Mouse (Mus musculus) heart, postnatal 14 days (tissue): Measurements from ENCODE around the gene Exoc4. TPM values are rescaled to one million over a fixed set of nuclear protein-coding genes. Genes with fewer than 3 reads are reported as not detected.

Experiments used
- DNase-seq, 2 experiments: peaks; one replicate each; pipeline ENCODE4 v3.0.0; 2021 to 2022
- intact Hi-C: fragments of 180-260 bp; cut with DNase I; formaldehyde crosslinking; loops from one replicate; pipeline ENCODE4 v1.15.1; 2025
- total RNA-seq, 2 experiments: library from RNA; stranded (reverse); gene quantifications; 2 replicates each; pipeline ENCODE4 v1.2.3; 2021

Exoc4 gene
- total RNA-seq, 2 experiments from 2014 or later = 41.7 to 41.8 TPM

DNA sequence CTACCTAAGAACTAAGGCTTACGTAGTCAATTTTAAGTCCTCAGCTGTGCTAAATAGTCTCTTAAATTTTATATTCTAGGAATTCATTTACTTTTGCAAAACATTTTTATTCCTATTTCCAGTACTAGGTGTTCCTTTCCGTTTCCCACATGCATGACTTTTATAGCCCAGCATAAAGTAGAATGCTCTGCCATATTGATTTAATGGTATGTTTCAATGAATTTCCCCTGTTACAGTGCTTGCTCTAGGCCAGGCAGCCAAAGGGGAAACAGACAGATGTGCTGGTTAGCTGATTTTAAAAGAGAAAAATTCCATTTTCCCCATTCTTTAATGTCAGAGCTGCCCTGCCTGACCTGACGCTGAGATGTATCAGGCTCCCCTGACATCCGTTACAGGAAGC, 359.6 kb downstream of the Exoc4 start:
- no peak for DNase-seq

GRCm38 (mm10) chr6:33613978-33614377, 365.1 kb downstream of the Exoc4 start:
- intact Hi-C loops = no loop called here
- no peak for DNase-seq

More for the DNA sequence above, 359.6 kb downstream of the Exoc4 start:
- intact Hi-C loops = no loop called here

DNA sequence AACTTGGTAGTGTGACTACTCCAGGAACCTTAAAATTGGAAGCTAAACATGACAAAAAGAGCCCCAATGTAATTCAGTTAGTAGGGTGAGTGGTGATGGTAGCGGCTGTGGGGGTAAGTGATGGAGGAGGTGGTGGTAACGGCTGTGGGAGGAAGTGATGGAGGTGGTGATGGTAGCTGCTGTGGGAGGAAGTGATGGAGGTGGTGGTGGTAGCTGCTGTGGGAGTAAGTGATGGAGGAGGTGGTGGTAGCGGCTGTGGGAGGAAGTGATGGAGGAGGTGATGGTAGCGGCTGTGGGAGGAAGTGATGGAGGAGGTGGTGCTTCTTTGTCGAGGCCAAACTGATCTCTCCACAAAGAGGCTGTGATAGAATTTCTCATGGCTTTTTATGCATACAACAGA, 369.7 kb downstream of the Exoc4 start:
- DNase-seq = no peak
- intact Hi-C loops = no loop called here

DNA sequence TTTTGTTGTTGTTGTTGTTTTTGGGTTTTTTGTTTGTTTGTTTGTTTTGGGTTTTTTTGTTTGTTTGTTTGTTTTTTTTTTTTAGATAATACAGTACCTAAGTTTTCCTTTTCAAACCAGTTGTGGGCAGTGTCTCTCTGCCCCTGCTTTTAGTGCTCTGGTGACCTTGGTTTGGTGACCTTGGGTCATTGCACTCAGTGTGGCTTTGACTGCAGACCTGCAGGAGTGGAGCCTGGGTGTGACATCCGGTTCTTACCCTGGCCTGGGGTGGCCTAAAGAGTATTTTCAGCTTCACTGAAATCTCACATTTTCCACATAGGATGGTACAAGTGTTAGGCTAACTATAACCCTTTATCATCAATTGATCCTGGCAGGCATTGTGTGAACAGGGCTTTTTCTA, 371.8 kb downstream of the Exoc4 start:
- intact Hi-C loops = no loop called here

DNA sequence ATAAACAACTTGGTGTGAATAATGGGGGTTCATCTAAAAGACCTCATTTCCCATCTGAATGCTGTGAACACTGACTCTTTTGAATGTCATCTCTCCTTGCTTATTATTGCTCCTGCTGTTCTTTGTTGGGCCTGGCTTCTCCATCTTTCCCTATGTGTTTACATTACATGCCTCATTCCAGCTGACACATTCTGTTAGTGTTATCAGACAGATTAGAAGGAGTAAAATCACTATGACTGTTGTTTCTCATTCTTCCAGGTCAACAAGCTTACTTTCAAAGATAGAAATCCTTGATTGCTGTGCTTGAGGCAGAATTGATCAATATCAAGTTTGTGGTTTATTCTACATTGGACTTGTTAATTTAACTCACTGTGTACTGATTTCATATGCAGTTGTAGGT, 377.0 kb downstream of the Exoc4 start:
- no peak for DNase-seq
- intact Hi-C loops = no loop called here

More for the DNA sequence above, 371.8 kb downstream of the Exoc4 start:
- DNase-seq = no peak

DNA sequence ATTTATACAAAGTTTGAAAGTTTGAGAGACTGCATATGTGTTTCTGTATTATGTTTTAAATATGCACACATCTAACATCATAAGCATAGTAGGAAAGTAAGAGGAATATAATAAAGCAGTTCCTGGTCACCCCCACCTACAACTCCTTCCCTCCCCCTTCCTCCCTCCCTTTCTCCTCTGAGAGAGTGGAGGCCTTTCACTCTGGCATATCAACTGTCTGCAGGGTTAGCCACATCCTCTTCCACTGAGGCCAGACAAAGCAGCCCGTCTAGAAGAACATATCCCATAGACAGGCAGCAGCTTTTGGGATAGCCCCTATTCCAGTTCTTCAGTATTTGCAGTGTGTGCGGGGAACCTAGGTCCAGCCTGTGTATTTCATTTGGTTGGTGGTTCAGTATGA, 382.2 kb downstream of the Exoc4 start:
- intact Hi-C loops = no loop called here
- no peak for DNase-seq

DNA sequence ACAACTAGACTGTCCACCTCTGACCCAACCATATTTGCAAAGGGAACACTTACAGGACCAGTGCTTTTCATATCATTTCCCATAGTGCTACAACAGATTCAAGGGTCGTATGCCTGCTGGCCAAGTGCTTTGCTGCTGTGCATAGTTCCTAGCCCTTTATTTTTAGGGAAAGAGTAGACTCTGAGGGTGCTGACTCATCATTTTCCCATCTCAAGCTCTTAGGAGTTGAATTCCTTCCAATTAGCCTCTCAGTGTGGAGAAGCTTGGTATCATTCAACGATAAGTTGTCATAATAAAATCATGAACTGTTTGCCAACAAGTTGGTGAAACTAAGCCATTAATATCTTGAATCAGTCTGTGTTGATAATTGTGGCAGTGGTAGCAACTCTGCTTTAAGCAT, 388.3 kb downstream of the Exoc4 start:
- DNase-seq = no peak
- intact Hi-C loops = no loop called here

DNA sequence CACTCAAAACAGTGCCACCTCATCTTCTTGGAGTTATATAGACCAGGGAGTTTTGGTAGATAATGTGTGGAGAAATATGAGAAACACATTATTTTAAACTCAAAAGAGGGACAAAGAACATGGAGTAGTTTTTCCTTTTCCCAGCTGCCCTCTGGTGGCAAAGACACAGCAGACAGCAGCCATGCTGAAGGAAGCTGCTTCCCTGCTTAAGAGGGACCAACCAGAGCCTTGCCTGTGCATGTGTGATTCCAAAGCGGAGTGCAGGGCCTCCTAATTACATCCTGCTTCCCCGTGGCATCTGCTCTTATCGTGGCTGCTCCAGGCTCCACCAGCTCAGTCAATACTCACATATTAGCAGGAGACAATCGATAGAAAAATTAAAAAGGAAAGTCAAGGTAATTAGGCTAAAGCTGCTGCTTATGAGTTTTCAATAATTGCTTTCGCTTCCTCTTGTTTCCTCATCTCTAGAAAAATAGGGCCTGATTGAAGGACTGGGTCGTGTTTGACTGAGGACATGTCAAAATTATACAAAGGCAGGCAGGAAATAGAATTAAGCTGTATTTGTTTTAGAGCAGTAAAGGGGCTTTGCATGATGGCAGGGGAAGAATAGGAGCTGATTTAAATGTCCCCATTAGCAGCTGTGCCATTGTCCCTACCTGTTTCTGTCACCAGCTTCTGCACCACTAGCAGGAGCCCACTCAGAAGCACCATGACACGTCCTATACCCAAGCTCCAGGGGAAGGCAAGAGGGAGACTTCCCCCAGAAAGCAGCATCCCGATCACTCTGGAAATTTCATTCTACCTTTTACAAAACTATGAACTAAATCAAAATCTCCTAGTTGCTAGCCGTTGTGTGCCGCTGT, 433.1 kb downstream of the Exoc4 start:
- intact Hi-C loops = no loop called here

GRCm38 (mm10) chr6:33683533-33683932, 434.6 kb downstream of the Exoc4 start:
- intact Hi-C loops = no loop called here
- DNase-seq = no peak

More for the DNA sequence above, 433.1 kb downstream of the Exoc4 start:
- peak; percentile 8 to 32 for DNase-seq

DNA sequence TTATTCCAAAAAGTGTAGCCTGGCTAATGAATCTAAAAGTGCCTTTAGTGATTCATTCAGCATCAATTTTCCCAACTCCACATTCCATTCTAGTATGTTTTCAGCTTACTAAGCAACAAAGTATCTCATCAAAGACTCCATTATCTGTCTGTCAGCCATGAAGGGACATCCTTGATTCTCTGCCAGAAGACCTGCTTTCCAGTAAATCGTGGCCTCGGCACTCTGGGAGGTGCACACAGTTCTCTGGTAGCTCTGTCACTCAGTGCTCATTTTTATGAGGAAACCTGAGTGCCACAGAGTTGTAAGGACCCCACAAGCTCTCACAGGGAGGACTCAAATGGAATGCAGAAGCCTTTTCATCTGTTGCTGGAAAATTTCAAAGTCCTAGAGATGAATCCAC, 436.4 kb downstream of the Exoc4 start:
- intact Hi-C loops = no loop called here
- no peak for DNase-seq

DNA sequence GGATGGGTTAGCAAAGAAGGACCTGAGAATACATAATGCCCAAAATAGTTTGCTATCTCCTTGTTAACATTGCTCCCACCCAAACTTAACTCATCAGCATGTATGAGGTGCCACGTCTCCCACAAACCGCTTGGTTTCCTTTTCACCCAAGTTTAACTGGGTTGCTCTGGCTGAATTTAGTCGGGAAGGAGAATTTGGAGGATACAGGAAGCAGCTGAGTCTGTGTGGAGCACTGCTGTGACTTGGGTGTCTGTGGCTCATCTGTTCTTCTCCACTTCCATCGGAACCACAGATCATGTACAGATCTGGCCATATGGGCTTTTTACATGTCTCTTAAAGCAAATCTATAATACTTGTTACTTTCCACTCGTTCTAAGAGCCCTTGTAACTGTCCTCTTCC, 441.7 kb downstream of the Exoc4 start:
- DNase-seq = no peak
- intact Hi-C loops = no loop called here

GRCm38 (mm10) chr6:33696976-33697375, 448.1 kb downstream of the Exoc4 start:
- no peak for DNase-seq
- intact Hi-C loops = no loop called here

- no peak for DNase-seq
- intact Hi-C loops = no loop called here
Observed at GRCm38 (mm10) chr6:33708907-33709306, 460.0 kb downstream of the Exoc4 start.

DNA sequence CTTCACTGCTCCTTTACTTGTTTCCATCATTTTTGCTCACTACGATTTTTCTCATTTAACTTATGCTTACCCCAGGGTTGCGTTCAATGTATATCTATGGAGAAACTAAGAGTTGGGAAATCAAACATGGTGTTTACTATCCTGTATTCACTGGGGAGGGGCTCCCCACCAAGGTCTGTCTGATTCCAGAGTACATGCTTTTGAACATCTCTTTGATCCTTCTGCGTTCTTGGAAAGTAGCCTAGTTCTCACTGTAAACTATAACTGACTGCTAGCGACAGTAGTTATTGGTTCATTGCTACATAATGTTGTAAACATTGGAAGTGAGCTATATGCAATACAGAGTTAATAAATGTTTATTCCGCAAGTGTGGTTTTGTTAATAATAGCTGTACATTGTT, 460.5 kb downstream of the Exoc4 start:
- intact Hi-C loops = no loop called here
- DNase-seq = no peak

DNA sequence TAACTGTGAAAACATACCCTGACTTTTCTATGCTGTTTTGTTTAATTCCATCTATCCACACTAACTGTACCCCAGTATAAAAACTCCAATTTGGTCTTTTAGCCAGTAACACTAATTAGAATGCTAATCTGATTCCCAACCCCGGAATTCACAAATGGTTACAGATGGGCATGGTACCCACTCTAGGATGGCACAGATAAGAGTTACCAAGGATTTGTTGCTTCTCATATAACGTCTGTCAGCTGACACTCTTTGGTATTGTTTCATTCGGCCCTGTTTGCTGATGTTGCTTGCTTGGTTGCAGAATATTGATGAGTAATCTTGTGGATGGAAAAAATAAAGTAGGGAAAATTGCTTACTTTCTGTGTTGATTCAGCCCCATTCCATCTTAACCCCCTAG, 462.9 kb downstream of the Exoc4 start:
- intact Hi-C loops = no loop called here
- no peak for DNase-seq

DNA sequence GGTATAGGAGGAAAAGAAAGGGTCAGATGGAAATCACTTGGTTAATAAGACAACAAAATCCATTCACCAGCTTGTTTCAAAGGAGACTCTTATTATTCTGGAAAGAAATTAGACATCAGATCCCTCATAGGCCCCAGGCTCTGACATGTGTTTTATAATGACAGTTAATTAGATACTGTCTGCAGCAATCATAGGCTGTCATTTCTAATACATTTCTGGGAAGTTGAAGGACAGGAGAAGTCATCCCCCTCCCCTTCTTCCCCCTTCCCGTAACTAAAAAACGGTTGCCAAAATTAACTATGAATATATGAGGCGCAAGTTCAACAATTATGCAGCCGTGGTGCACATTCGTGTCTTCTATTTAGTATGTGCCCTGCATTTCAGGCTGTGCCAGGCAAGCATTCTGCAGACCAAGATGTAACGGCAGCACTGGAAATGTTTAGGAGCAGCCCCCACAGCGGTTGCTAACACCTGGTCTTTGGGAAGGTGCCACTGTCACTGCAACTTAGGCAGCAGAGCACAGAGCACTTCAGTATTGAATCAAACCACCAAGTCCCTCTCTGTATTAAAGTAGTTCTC, 463.7 kb downstream of the Exoc4 start:
- intact Hi-C loops = no loop called here
- DNase-seq = no peak

DNA sequence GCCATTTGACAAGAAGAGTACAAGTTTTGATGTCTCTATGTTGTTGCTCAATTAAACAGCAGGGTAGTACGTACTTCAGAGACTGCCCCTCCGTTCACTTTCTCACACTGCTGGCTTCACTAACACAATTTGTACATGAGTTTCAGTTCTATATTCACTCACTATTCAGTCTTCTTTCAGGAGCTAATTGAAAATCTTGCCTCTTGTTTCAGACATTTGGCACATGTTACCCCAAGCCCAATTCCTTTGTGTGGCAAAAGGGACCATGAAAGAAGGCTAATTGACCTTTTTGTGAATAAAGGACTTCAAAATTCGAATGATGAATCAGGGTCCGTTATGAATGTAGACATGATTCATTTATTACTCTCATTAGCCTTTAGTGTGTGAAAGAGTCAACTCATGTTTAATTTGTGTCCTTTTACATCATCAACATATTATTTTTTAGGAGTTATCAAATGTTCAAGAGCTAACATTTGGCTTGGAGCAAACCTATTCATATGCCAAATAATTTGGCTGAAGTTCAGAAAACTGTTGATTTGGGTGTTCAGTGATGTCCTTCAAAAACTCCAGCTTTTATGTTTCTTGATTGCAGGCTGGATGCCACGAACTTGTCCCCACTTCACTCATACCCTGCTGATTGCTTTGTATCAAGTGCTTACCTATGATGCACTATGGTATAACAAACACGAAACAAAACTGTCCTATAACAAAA, 467.5 kb downstream of the Exoc4 start:
- DNase-seq = no peak
- intact Hi-C loops = no loop called here

GRCm38 (mm10) chr6:33721166-33721565, 472.3 kb downstream of the Exoc4 start:
- intact Hi-C loops = no loop called here

GRCm38 (mm10) chr6:33722811-33723210, 473.9 kb downstream of the Exoc4 start:
- intact Hi-C loops = no loop called here
- DNase-seq = no peak

More at GRCm38 (mm10) chr6:33721166-33721565, 472.3 kb downstream of the Exoc4 start:
- DNase-seq = no peak

- intact Hi-C loops = no loop called here
- DNase-seq = no peak
Observed at GRCm38 (mm10) chr6:33724596-33724995, 475.7 kb downstream of the Exoc4 start.

DNA sequence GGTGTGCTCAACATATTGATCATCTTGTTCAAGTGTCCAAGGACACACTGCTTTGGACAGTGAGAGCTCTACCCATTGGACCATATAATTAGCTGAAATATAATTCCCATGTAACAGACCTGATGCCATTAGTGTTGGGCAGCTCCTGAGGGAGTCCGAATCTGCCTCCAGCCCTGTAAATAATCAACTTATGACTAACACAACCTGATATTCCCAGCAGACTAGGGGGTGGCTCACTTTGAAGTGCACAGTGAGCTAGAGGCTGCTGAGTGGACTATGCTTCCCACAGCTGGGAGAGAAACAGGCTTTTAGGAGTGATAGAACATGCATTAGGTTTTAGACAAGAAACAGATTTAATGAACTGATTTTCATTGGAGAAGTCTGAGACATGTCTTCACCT, 478.4 kb downstream of the Exoc4 start:
- intact Hi-C loops = no loop called here
- no peak for DNase-seq

DNA sequence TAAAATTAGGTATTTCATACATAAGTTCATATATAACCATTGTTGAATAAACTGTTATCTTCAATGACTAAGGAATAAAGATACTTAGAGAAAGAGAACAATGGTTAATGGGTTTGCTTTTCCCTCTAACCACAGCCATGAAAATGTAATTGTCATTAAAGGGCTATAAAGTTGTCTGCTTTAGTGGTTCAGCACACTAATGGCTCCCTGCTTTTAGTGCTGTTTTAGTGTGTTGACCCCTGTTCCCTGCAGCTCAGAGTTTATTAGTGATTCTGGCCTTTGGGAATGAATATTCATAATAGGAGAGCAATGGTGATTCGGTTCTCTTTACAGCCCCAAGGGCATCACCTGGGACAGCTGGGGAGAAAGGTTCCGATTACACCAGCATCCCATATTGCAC, 483.3 kb downstream of the Exoc4 start:
- intact Hi-C loops = no loop called here

More for the DNA sequence above, 483.3 kb downstream of the Exoc4 start:
- no peak for DNase-seq
